Mouse (Mus musculus): ENCODE measurements around the gene Abhd12b.

- no peak for TF ChIP-seq POLR2A (IDR thresholded peaks at IDR 0.05; ENCODE audit: borderline replicate concordance, extremely low read depth, insufficient read depth, insufficient read length, poor library complexity, severe bottlenecking)
- TF ChIP-seq CTCF (IDR thresholded peaks at IDR 0.05; ENCODE audit: borderline replicate concordance, extremely low read depth, insufficient read depth, insufficient read length) = no peak
Observed at GRCm38 (mm10) chr12:70137095-70137494, 16.8 kb upstream of the Abhd12b start.
